Mouse (Mus musculus) erythroblast, embryonic 14.5 days (primary cell): Measurements from ENCODE around the gene Ehhadh.

Source experiments
- GATA1 ChIP-seq: IDR thresholded peaks from 2 replicates; pipeline ENCODE4 v1.6.1; 2012; ENCODE audit warnings: low read length, inconsistent platforms, mixed read lengths
- TAL1 ChIP-seq: IDR thresholded peaks from 3 replicates; pipeline ENCODE4 v1.6.1; 2012; ENCODE audit warnings: low read length, inconsistent platforms, mixed read lengths

DNA sequence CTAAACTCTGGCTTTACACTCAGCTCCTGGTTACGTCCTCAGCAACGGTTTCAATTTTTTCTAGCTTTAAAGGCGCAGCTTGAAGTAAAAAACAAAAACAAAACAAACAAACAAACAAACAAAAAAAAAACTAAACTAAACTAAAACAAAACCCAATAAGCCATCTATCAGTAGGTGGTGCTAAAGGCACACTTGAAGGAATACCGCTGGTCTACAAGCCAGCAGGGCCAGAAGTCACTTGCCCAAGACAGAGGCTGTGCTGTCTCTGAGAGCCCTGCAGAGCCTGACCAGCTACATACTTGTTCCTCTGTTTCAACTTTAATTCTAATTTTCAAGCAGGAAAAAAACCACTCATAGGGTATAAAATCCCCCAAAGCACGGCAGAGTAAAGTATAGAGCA lies 17.9 kb downstream of the Ehhadh start:
- TF ChIP-seq GATA1: no peak
- no peak for TF ChIP-seq TAL1
